Mouse (Mus musculus): ENCODE results near the gene Zfhx2.

GRCm38 (mm10) chr14:55059931-55060330, 32.2 kb downstream of the Zfhx2 start:
- no peak for TF ChIP-seq GATA1 (IDR thresholded peaks at IDR 0.05; ENCODE audit: borderline replicate concordance, low read length)
- no peak for TF ChIP-seq FLI1 (IDR thresholded peaks at IDR 0.05; ENCODE audit: low read length)

All from megakaryocyte, embryonic 14.5 days (primary cell).